Mouse (Mus musculus): ENCODE measurements around the gene Ccdc141. TPM values are rescaled to one million over a fixed set of nuclear protein-coding genes. Genes with fewer than 3 reads are reported as not detected.
A peak's percentile ranks its signal among the peaks of the same experiment; 100 is the strongest.

Ccdc141 gene
- polyA plus RNA-seq, 1 experiment from 2014 or later, result 4.7 TPM

- ATAC-seq (ENCODE audit: insufficient number of reproducible peaks, low FRiP score, low TSS enrichment, low read depth) (peak; percentile 60; the same call in 1 of the 2 replicates), DNase-seq (ENCODE audit: low spot score) (no peak)
- no peaks in the 10 kb centered on the region for H3K9me3 ChIP-seq (ENCODE audit: control insufficient read depth, low read length)
- no peak overlapping the region for H3K9ac ChIP-seq (ENCODE audit: low read length)
- H3K36me3 ChIP-seq (ENCODE audit: control insufficient read depth, insufficient read depth, low read length), result no peaks in the 10 kb centered on the region
- 39% methylated on average over 23 of the region's 23 CpGs for WGBS
- H3K4me1 ChIP-seq (ENCODE audit: control insufficient read depth, insufficient read depth, low read length), result peaks cover 12% of the 10 kb centered on the region
- H3K27me3 ChIP-seq (ENCODE audit: control insufficient read depth, insufficient read depth, low read length), result no peaks in the 10 kb centered on the region
- H3K27ac ChIP-seq (replicated peaks; ENCODE audit: low read depth, low read length), result no peak overlapping the region
- no peak overlapping the region for H3K4me3 ChIP-seq (ENCODE audit: low read depth, low read length)
- H3K4me2 ChIP-seq (ENCODE audit: low read depth, severe bottlenecking), result peak overlapping the region; percentile 13
Measured at GRCm38 (mm10) chr2:77171444-77172240, 1.2 kb upstream of the Ccdc141 start.

DNA sequence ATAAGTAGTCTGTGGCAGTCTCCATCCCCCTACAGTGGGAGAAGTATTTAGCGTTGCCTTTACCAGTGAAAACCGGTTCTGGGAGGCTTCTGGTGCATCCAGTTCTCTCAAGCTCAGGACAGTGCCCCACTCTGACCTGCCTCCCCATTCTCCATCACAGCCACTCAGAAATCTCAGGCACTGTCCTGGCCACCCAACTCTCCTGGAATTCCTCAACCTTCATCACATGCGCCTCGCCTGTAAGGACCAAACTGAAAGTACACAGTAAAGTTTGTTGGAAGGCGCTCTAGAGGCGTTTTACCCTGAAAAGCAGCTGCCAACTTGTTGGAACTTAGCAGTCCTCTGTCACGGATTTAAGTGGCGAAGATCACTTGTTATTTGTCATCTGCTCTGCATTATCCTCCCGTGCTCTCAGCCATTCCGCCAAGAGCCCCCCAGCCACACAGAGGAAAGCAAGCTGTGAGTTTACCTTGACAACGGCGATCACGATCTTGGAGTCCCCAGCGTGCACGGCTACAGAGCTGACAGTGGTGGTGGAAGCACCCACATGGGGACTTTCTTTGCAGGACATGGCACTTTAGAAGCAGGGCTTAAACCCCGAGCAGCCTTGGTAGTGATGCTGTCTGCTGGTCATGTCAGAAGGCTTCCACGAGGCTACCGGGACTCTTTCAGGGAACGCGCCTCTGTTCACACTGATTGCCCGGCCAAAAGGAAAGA is 362 bp downstream of the Ccdc141 start:
- Histone ChIP-seq H3K9me3 (ENCODE audit: control insufficient read depth, low read length) (no peaks in the 10 kb centered on the region), H3K36me3 (ENCODE audit: control insufficient read depth, insufficient read depth, low read length) (no peaks in the 10 kb centered on the region), H3K9ac (ENCODE audit: low read length) (peak overlapping the region; percentile 59), H3K4me1 (ENCODE audit: control insufficient read depth, insufficient read depth, low read length) (peaks cover 12% of the 10 kb centered on the region), H3K27me3 (ENCODE audit: control insufficient read depth, insufficient read depth, low read length) (no peaks in the 10 kb centered on the region), H3K4me2 (ENCODE audit: low read depth, severe bottlenecking) (peak overlapping the region; percentile 80), H3K4me3 (ENCODE audit: low read depth, low read length) (peak overlapping the region; percentile 36), H3K27ac (replicated peaks; ENCODE audit: low read depth, low read length) (no peak overlapping the region)
- WGBS, result under 1% methylated on average over 21 of the region's 21 CpGs
- DNase-seq (ENCODE audit: low spot score), result peak; percentile 66
- ATAC-seq (ENCODE audit: insufficient number of reproducible peaks, low FRiP score, low TSS enrichment, low read depth), result 0 out of 2 replicates have a peak, but pooled peaks have one; percentile 71

DNA sequence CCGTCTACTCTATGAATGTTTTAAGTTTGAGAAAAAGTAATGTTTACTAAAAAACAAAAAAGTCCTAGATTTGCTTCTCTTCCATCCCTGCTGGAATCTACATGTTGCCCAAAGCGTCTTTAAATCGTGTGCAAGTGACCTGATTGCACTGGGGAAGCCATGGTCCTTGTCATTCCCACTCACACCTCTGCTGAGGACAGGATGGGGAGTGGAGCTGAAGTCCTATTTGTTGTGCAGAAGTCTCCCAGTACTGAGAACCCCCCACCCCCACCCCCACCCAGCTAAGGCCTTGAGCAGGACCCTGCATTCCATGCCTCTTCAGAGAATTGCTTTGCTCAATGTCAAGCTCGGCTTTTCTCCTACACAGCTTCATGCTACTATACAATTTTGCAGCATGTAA is 1.2 kb downstream of the Ccdc141 start:
- Histone ChIP-seq H3K9me3 (ENCODE audit: control insufficient read depth, low read length) (no peaks in the 10 kb centered on the region), H3K4me2 (ENCODE audit: low read depth, severe bottlenecking) (peak overlapping the region; percentile 80; the same call in 1 of the 2 replicates), H3K4me3 (ENCODE audit: low read depth, low read length) (no peak overlapping the region), H3K27ac (replicated peaks; ENCODE audit: low read depth, low read length) (no peak overlapping the region), H3K9ac (ENCODE audit: low read length) (no peak overlapping the region), H3K4me1 (ENCODE audit: control insufficient read depth, insufficient read depth, low read length) (peaks cover 12% of the 10 kb centered on the region), H3K36me3 (ENCODE audit: control insufficient read depth, insufficient read depth, low read length) (no peaks in the 10 kb centered on the region), H3K27me3 (ENCODE audit: control insufficient read depth, insufficient read depth, low read length) (no peaks in the 10 kb centered on the region)
- DNase-seq (ENCODE audit: low spot score), result no peak
- no peak for ATAC-seq (ENCODE audit: insufficient number of reproducible peaks, low FRiP score, low TSS enrichment, low read depth)
- 75% methylated on average over 4 of the region's 4 CpGs for WGBS

GRCm38 (mm10) chr2:77168781-77169180 is 1.7 kb downstream of the Ccdc141 start:
- H3K27ac ChIP-seq (replicated peaks; ENCODE audit: low read depth, low read length), result no peak overlapping the region
- WGBS, result 93% methylated on average over 7 of the region's 7 CpGs
- DNase-seq (ENCODE audit: low spot score) (no peak), ATAC-seq (ENCODE audit: insufficient number of reproducible peaks, low FRiP score, low TSS enrichment, low read depth) (no peak)
- H3K4me2 ChIP-seq (ENCODE audit: low read depth, severe bottlenecking), result no peak overlapping the region
- H3K9ac ChIP-seq (ENCODE audit: low read length), result no peak overlapping the region
- H3K9me3 ChIP-seq (ENCODE audit: control insufficient read depth, low read length), result no peaks in the 10 kb centered on the region
- H3K36me3 ChIP-seq (ENCODE audit: control insufficient read depth, insufficient read depth, low read length), result no peaks in the 10 kb centered on the region
- H3K27me3 ChIP-seq (ENCODE audit: control insufficient read depth, insufficient read depth, low read length), result no peaks in the 10 kb centered on the region
- no peak overlapping the region for H3K4me3 ChIP-seq (ENCODE audit: low read depth, low read length)
- peaks cover 12% of the 10 kb centered on the region for H3K4me1 ChIP-seq (ENCODE audit: control insufficient read depth, insufficient read depth, low read length)

DNA sequence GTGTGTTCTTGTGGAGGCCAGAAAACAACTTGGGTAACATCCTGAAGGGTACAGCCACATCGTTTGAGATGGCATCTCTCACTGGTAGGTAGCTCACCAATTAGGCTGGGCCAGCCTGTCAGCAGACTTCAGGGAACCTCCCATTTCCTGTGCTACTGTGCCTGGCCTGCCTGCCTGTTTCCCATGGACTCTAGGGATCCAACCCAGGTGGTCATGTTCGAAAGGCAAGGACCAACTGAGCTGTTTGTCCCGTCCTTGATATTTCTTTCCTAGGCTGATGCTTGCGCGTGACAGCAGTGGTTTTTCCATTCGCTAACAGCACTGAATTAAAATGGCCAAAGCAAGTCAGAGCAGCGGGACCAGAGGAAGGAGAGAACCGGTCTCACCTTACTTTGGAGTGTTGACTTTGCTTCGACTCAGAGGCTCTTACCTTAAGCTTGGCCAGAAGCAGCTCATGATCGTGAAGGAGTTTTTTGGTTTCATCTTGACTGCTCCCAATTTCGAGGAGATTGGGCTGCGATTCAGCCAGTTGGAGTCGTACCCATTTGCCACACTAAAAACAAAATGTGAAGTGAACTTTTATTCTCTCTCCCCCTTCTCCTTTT is 2.3 kb downstream of the Ccdc141 start:
- H3K4me1 ChIP-seq (ENCODE audit: control insufficient read depth, insufficient read depth, low read length), result peaks cover 8% of the 10 kb centered on the region
- ATAC-seq (ENCODE audit: insufficient number of reproducible peaks, low FRiP score, low TSS enrichment, low read depth) (no peak), DNase-seq (ENCODE audit: low spot score) (no peak)
- no peak overlapping the region for H3K4me3 ChIP-seq (ENCODE audit: low read depth, low read length)
- 83% methylated on average over 13 of the region's 13 CpGs for WGBS
- H3K27me3 ChIP-seq (ENCODE audit: control insufficient read depth, insufficient read depth, low read length), result no peaks in the 10 kb centered on the region
- no peaks in the 10 kb centered on the region for H3K9me3 ChIP-seq (ENCODE audit: control insufficient read depth, low read length)
- H3K9ac ChIP-seq (ENCODE audit: low read length), result no peak overlapping the region
- no peaks in the 10 kb centered on the region for H3K36me3 ChIP-seq (ENCODE audit: control insufficient read depth, insufficient read depth, low read length)
- no peak overlapping the region for H3K4me2 ChIP-seq (ENCODE audit: low read depth, severe bottlenecking)
- H3K27ac ChIP-seq (replicated peaks; ENCODE audit: low read depth, low read length), result no peak overlapping the region

DNA sequence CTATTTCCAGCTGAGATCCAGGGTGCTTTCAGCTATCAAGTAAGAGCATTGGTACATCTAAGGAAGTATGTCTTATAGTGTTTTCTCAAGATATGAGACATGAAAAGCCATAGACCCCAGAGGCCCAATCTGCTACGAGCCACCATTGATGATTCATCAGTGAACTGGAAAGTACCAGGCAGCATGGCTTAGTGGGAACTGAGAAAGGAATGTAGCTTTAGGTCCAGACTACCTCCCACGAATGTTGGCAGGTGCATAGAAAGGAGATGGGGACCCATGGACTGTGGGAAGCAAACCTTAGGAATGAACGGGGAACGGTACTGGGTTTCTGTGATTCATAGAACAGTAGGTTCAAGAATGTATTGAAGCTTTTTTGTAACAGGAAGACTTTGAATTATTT is 4.1 kb downstream of the Ccdc141 start:
- no peaks in the 10 kb centered on the region for H3K27me3 ChIP-seq (ENCODE audit: control insufficient read depth, insufficient read depth, low read length)
- H3K4me1 ChIP-seq (ENCODE audit: control insufficient read depth, insufficient read depth, low read length), result peaks cover 4% of the 10 kb centered on the region
- H3K36me3 ChIP-seq (ENCODE audit: control insufficient read depth, insufficient read depth, low read length), result no peaks in the 10 kb centered on the region
- H3K9ac ChIP-seq (ENCODE audit: low read length), result no peak overlapping the region
- ATAC-seq (ENCODE audit: insufficient number of reproducible peaks, low FRiP score, low TSS enrichment, low read depth) (no peak), DNase-seq (ENCODE audit: low spot score) (no peak)
- H3K27ac ChIP-seq (replicated peaks; ENCODE audit: low read depth, low read length), result no peak overlapping the region
- H3K9me3 ChIP-seq (ENCODE audit: control insufficient read depth, low read length), result no peaks in the 10 kb centered on the region
- H3K4me3 ChIP-seq (ENCODE audit: low read depth, low read length), result no peak overlapping the region
- 93% methylated on average over 4 of the region's 4 CpGs for WGBS
- no peak overlapping the region for H3K4me2 ChIP-seq (ENCODE audit: low read depth, severe bottlenecking)

DNA sequence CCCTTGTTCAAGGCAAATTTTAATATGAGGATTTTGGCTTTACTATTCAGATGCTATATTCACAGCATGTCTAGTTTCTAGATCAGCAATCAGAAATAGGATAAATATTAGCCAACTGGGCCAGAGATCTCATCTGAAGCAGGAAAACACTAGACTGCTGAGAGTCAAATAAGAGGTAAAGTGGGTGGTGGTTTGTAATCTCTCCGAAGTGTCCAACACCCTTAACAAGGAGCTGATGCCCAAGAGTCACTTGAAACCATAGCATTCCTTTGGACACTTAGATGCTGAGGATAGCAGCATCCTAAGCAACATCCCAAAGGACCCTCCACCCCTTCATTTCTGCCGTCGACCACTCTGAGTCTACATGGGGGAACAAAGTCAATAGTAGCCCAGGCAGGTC is 5.8 kb downstream of the Ccdc141 start:
- Histone ChIP-seq H3K4me1 (ENCODE audit: control insufficient read depth, insufficient read depth, low read length) (no peaks in the 10 kb centered on the region), H3K9me3 (ENCODE audit: control insufficient read depth, low read length) (no peaks in the 10 kb centered on the region), H3K9ac (ENCODE audit: low read length) (no peak overlapping the region), H3K36me3 (ENCODE audit: control insufficient read depth, insufficient read depth, low read length) (no peaks in the 10 kb centered on the region), H3K27ac (replicated peaks; ENCODE audit: low read depth, low read length) (no peak overlapping the region), H3K27me3 (ENCODE audit: control insufficient read depth, insufficient read depth, low read length) (no peaks in the 10 kb centered on the region), H3K4me3 (ENCODE audit: low read depth, low read length) (no peak overlapping the region), H3K4me2 (ENCODE audit: low read depth, severe bottlenecking) (no peak overlapping the region)
- WGBS, result 87% methylated on average over 3 of the region's 3 CpGs
- DNase-seq (ENCODE audit: low spot score) (no peak), ATAC-seq (ENCODE audit: insufficient number of reproducible peaks, low FRiP score, low TSS enrichment, low read depth) (no peak)

- DNase-seq (ENCODE audit: low spot score) (no peak), ATAC-seq (ENCODE audit: insufficient number of reproducible peaks, low FRiP score, low TSS enrichment, low read depth) (no peak)
- H3K4me1 ChIP-seq (ENCODE audit: control insufficient read depth, insufficient read depth, low read length), result no peaks in the 10 kb centered on the region
- 87% methylated on average over 3 of the region's 3 CpGs for WGBS
- H3K9me3 ChIP-seq (ENCODE audit: control insufficient read depth, low read length), result no peaks in the 10 kb centered on the region
- H3K36me3 ChIP-seq (ENCODE audit: control insufficient read depth, insufficient read depth, low read length), result no peaks in the 10 kb centered on the region
- no peaks in the 10 kb centered on the region for H3K27me3 ChIP-seq (ENCODE audit: control insufficient read depth, insufficient read depth, low read length)
- H3K27ac ChIP-seq (replicated peaks; ENCODE audit: low read depth, low read length), result no peak overlapping the region
- H3K4me3 ChIP-seq (ENCODE audit: low read depth, low read length), result no peak overlapping the region
- no peak overlapping the region for H3K4me2 ChIP-seq (ENCODE audit: low read depth, severe bottlenecking)
- H3K9ac ChIP-seq (ENCODE audit: low read length), result no peak overlapping the region
Measured at GRCm38 (mm10) chr2:77163381-77163780, 7.1 kb downstream of the Ccdc141 start.

All from limb, embryonic 11.5 days (tissue).